Mouse (Mus musculus): ENCODE results near the gene Gm20662. TPM values are rescaled to one million over a fixed set of nuclear protein-coding genes. Genes with fewer than 3 reads are reported as not detected.

Gm20662 gene
- polyA plus RNA-seq, 1 experiment from 2014 or later, result 0.25 TPM

- H3K4me2 ChIP-seq (ENCODE audit: low read length), result no peak overlapping the region
- ATAC-seq (replicated peaks; ENCODE audit: low FRiP score, low read depth) (peak; percentile 27; the same call in 1 of the 2 replicates), DNase-seq (ENCODE audit: low spot score) (no peak)
- peaks cover 3% of the 10 kb centered on the region; the same call in 1 of the 2 replicates for H3K4me1 ChIP-seq (replicated peaks; ENCODE audit: insufficient read depth, low read length)
- TF ChIP-seq CTCF (IDR thresholded peaks at IDR 0.05; ENCODE audit: low read depth), result no peak
- peaks cover 54% of the 10 kb centered on the region for H3K36me3 ChIP-seq (ENCODE audit: insufficient read depth, low read length)
- no peak overlapping the region for H3K27ac ChIP-seq
- no peaks in the 10 kb centered on the region for H3K9me3 ChIP-seq (replicated peaks; ENCODE audit: low read length)
- H3K9ac ChIP-seq (ENCODE audit: low read depth, low read length), result no peak overlapping the region
- WGBS, result 89% methylated on average over 7 of the region's 7 CpGs
- no peaks in the 10 kb centered on the region for H3K27me3 ChIP-seq (ENCODE audit: insufficient read depth, low read length)
- H3K4me3 ChIP-seq (replicated peaks; ENCODE audit: low read depth, low read length), result no peak overlapping the region
Observed at GRCm38 (mm10) chr9:108090611-108091120, 94.5 kb downstream of the Gm20662 start.

DNA sequence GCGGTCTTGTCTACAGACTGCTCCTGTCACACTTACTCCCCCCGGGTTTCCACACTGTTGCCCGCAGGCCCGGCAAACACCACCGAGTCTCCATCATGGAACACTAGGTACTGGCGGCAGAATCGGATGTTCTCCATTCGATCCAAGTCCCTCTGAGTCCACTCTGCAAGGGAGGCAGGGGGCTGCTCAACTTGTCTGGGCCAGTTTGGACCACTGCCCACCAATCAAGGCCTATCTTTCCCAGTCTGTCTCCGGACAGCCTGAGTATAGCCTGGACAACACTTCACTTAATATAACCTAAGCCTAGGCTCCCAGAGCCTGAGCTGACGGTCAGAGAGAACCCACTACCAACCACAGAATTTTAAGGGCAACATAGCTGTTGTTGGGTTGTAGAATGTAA lies 97.4 kb downstream of the Gm20662 start:
- 54% methylated on average over 10 of the region's 10 CpGs for whole genome bisulfite sequencing
- no peak for DNase-seq (ENCODE audit: low spot score)

GRCm38 (mm10) chr9:108094184-108094941 lies 98.2 kb downstream of the Gm20662 start, which contains the start of gene Apeh:
Apeh (minus strand) TSS chr9:108094606.
- Histone ChIP-seq H3K4me2 (ENCODE audit: low read length) (peak within 1 kb of the TSS; percentile 99), H3K9me3 (replicated peaks; ENCODE audit: low read length) (no peaks in the 10 kb centered on the region), H3K4me3 (replicated peaks; ENCODE audit: low read depth, low read length) (peak within 1 kb of the TSS; percentile 71), H3K27ac (peak within 1 kb of the TSS; percentile 80), H3K4me1 (replicated peaks; ENCODE audit: insufficient read depth, low read length) (peaks cover 7% of the 10 kb centered on the region), H3K36me3 (ENCODE audit: insufficient read depth, low read length) (peaks cover 27% of the 10 kb centered on the region), H3K27me3 (ENCODE audit: insufficient read depth, low read length) (no peaks in the 10 kb centered on the region), H3K9ac (ENCODE audit: low read depth, low read length) (peak within 1 kb of the TSS; percentile 77)
- DNase-seq (ENCODE audit: low spot score) (peak; percentile 98), ATAC-seq (replicated peaks; ENCODE audit: low FRiP score, low read depth) (peak; percentile 93)
- WGBS, result under 1% methylated on average over 52 of the region's 52 CpGs
- peak; percentile 34; the same call in 1 of the 2 replicates for TF ChIP-seq CTCF (IDR thresholded peaks at IDR 0.05; ENCODE audit: low read depth)

More for the DNA sequence above, 97.4 kb downstream of the Gm20662 start:
- peaks cover 5% of the 10 kb centered on the region for H3K4me1 ChIP-seq (replicated peaks; ENCODE audit: insufficient read depth, low read length)
- peak overlapping the region; percentile 80; the same call in 1 of the 2 replicates for H3K27ac ChIP-seq
- H3K4me2 ChIP-seq (ENCODE audit: low read length), result peak overlapping the region; percentile 99
- peaks cover 34% of the 10 kb centered on the region for H3K36me3 ChIP-seq (ENCODE audit: insufficient read depth, low read length)
- H3K27me3 ChIP-seq (ENCODE audit: insufficient read depth, low read length), result no peaks in the 10 kb centered on the region
- H3K9ac ChIP-seq (ENCODE audit: low read depth, low read length), result peak overlapping the region; percentile 77
- H3K4me3 ChIP-seq (replicated peaks; ENCODE audit: low read depth, low read length), result peak overlapping the region; percentile 71
- H3K9me3 ChIP-seq (replicated peaks; ENCODE audit: low read length), result no peaks in the 10 kb centered on the region
- no peak for ATAC-seq (replicated peaks; ENCODE audit: low FRiP score, low read depth)
- no peak for TF ChIP-seq CTCF (IDR thresholded peaks at IDR 0.05; ENCODE audit: low read depth)

Small RNAs within 50 kb of the gene (microRNA-seq; reads per million reads assigned to microRNA genes)
- gene Mir7088, result not detected

Other genes with a start within 250 kb of the Gm20662 start
- gene Rbm5, start 225.4 kb upstream of the Gm20662 start, polyA plus RNA-seq (2015; fragmentation: Nextera tagmentation; extraction: Ambion mirVana), result 108 and 113 TPM in 2 replicates
- 40.2 and 46.8 TPM in 2 replicates for gene Rbm6, start 123.1 kb upstream of the Gm20662 start, polyA plus RNA-seq (2015; fragmentation: Nextera tagmentation; extraction: Ambion mirVana)
- gene Mon1a, start 108.2 kb upstream of the Gm20662 start, polyA plus RNA-seq (2015; fragmentation: Nextera tagmentation; extraction: Ambion mirVana), result 11.1 and 12.7 TPM in 2 replicates
- 1.1 and 1.4 TPM in 2 replicates for gene Mst1r, start 89.5 kb upstream of the Gm20662 start, polyA plus RNA-seq (2015; fragmentation: Nextera tagmentation; extraction: Ambion mirVana)
- gene Actl11, start 67.9 kb upstream of the Gm20662 start, polyA plus RNA-seq (2015; fragmentation: Nextera tagmentation; extraction: Ambion mirVana), result not detected in 2 replicates
- gene Camkv, start 60.7 kb upstream of the Gm20662 start, polyA plus RNA-seq (2015; fragmentation: Nextera tagmentation; extraction: Ambion mirVana), result 0.95 and 1.3 TPM in 2 replicates
- gene Traip, start 46.2 kb upstream of the Gm20662 start, polyA plus RNA-seq (2015; fragmentation: Nextera tagmentation; extraction: Ambion mirVana), result 10.0 and 10.2 TPM in 2 replicates
- gene Uba7, start 20.8 kb upstream of the Gm20662 start, polyA plus RNA-seq (2015; fragmentation: Nextera tagmentation; extraction: Ambion mirVana), result 33.2 and 41.6 TPM in 2 replicates
- 1.3 and 2.0 TPM in 2 replicates for gene Gm20661, start 13.3 kb upstream of the Gm20662 start, polyA plus RNA-seq (2015; fragmentation: Nextera tagmentation; extraction: Ambion mirVana)
- 63.8 and 66.8 TPM in 2 replicates for gene Inka1, start 10.5 kb upstream of the Gm20662 start, polyA plus RNA-seq (2015; fragmentation: Nextera tagmentation; extraction: Ambion mirVana)
- 2.9 and 4.0 TPM in 2 replicates for gene Cdhr4, start 3.9 kb upstream of the Gm20662 start, polyA plus RNA-seq (2015; fragmentation: Nextera tagmentation; extraction: Ambion mirVana)
- 45.7 and 46.9 TPM in 2 replicates for gene Ip6k1, start 6.2 kb downstream of the Gm20662 start, polyA plus RNA-seq (2015; fragmentation: Nextera tagmentation; extraction: Ambion mirVana)
- gene Gmppb, start 52.9 kb downstream of the Gm20662 start, polyA plus RNA-seq (2015; fragmentation: Nextera tagmentation; extraction: Ambion mirVana), result 23.2 and 27.2 TPM in 2 replicates
- gene Amigo3, start 56.8 kb downstream of the Gm20662 start, polyA plus RNA-seq (2015; fragmentation: Nextera tagmentation; extraction: Ambion mirVana), result 1.4 and 1.6 TPM in 2 replicates
- gene Mst1, start 84.1 kb downstream of the Gm20662 start, polyA plus RNA-seq (2015; fragmentation: Nextera tagmentation; extraction: Ambion mirVana), result 0.09 and 0.39 TPM in 2 replicates
- 23.7 and 24.6 TPM in 2 replicates for gene Rnf123, start 87.0 kb downstream of the Gm20662 start, polyA plus RNA-seq (2015; fragmentation: Nextera tagmentation; extraction: Ambion mirVana)
- gene Apeh, start 98.3 kb downstream of the Gm20662 start, polyA plus RNA-seq (2015; fragmentation: Nextera tagmentation; extraction: Ambion mirVana), result 62.6 and 69.3 TPM in 2 replicates
- gene Bsn, start 194.0 kb downstream of the Gm20662 start, polyA plus RNA-seq (2015; fragmentation: Nextera tagmentation; extraction: Ambion mirVana), result 0.25 and 0.31 TPM in 2 replicates

Measured in kidney, postnatal 0 days (tissue).